ENCODE assay signal across 8 mouse cellular contexts in the genomic region with DNA sequence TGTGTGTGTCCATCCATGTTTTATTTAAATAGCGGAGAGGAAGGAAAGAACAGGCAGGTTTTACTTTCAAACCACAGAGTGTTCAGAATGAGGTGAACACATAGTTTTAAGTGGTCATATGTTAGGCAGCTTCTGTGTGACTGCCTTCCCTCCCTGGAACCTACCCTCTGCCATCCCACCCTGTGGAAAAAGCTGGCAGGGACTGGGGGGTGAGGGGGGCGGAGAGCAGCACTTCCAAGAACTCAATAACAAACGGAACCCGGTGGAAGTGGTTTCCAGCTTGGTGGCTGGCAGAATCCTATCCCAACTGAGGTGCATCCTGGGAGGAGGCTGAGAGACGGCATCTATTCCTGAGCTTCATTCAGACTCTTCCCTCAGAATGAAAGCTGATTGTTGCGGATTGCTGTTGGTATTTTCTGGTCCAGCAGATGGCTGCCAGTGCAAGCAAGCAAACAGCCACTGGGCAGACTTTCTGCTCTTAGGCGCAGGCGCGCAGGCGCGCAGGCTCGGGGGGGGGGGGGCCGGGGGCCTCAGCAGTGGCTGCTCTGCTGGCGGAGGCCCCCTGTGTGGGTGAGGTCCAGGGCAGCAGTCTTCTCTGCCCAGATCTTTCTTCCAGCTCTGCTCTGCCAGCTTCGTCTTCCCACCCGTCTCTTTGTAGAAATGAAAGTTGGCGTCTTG. TPM values are rescaled to one million over a fixed set of nuclear protein-coding genes. Genes with fewer than 3 reads are reported as not detected.
DNase-seq lines count a peak whose midpoint lies in the region; ATAC-seq and TF ChIP-seq lines count a peak whose summit lies in the region.

No protein-coding gene starts in this region.

- no peak for TF ChIP-seq CTCF in G1E (IDR thresholded peaks at IDR 0.05; ENCODE audit: low read depth, low read length)
- peak; percentile 51 for TF ChIP-seq CTCF in left cerebral cortex, adult 2 months (IDR thresholded peaks at IDR 0.05)

- intact Hi-C loops in left cerebral cortex, adult 2 months (cut with DNase I): loop anchor here (2.0 to 5.0 kb wide), 2 partner anchors 76 to 106 kb away; partner anchors contain the start of gene Adprh

- WGBS in forebrain, embryonic 12.5 days: 26% methylated on average over 12 of the region's 17 CpGs
- 18% methylated on average over 11 of the region's 17 CpGs for WGBS in macrophage (ENCODE audit: missing documents)

- H3K27me3 ChIP-seq in G1E (ENCODE audit: insufficient read depth, low read length): no peaks in the 10 kb centered on the region
- H3K27me3 ChIP-seq in forebrain, embryonic 12.5 days: no peaks in the 10 kb centered on the region; the same call in 1 of the 2 replicates

- no peak for DNase-seq in G1E (ENCODE audit: low spot score)
- DNase-seq in brain, embryonic 18.5 days (ENCODE audit: low read depth, low spot score): peak; percentile 43
- DNase-seq in induced T-regulatory cell, adult 2 months (ENCODE audit: low read depth): peak; percentile 72
- DNase-seq in left cerebral cortex, adult 2 months (ENCODE audit: extremely low spot score in 1 of 2, low spot score in 2 of 2): peak; percentile 30 to 43
- DNase-seq in right cerebral cortex, postnatal 10 days (ENCODE audit: low spot score in 2 of 2): peak; percentile 68 to 77

- no peaks in the 10 kb centered on the region for H3K9me3 ChIP-seq in G1E (replicated peaks)
- no peaks in the 10 kb centered on the region for H3K9me3 ChIP-seq in forebrain, embryonic 12.5 days

- peak overlapping the region; percentile 42 for H3K27ac ChIP-seq in forebrain, embryonic 12.5 days
- peak overlapping the region; percentile 87 for H3K27ac ChIP-seq in left cerebral cortex, adult 2 months
- peak overlapping the region; percentile 48 for H3K27ac ChIP-seq in macrophage

- no peaks in the 10 kb centered on the region for H3K79me2 ChIP-seq in macrophage (ENCODE audit: inconsistent target)

- peak overlapping the region; percentile 33; the same call in 1 of the 2 replicates for H3K9ac ChIP-seq in forebrain, embryonic 12.5 days

- no peak for ATAC-seq in G1E (ENCODE audit: extremely low read depth, insufficient number of reproducible peaks, low FRiP score, poor library complexity, severe bottlenecking)
- peak; percentile 93 for ATAC-seq in forebrain, embryonic 12.5 days (ENCODE audit: low FRiP score)
- ATAC-seq in megakaryocyte-erythroid progenitor cell, adult 5-6 weeks (replicated peaks; ENCODE audit: low FRiP score, low TSS enrichment, poor library complexity, severe bottlenecking): no peak

- H3K4me1 ChIP-seq in G1E (ENCODE audit: insufficient read depth, low read depth, low read length): peaks cover 79% of the 10 kb centered on the region
- H3K4me1 ChIP-seq in forebrain, embryonic 12.5 days: peaks cover 10% of the 10 kb centered on the region

- H3K4me2 ChIP-seq in forebrain, embryonic 12.5 days: peak overlapping the region; percentile 45

- H3K4me3 ChIP-seq in G1E (ENCODE audit: low read depth, low read length): peak overlapping the region; percentile 50; the same call in 1 of the 2 replicates
- H3K4me3 ChIP-seq in forebrain, embryonic 12.5 days (replicated peaks): peak overlapping the region; percentile 25
- peak overlapping the region; percentile 48 for H3K4me3 ChIP-seq in left cerebral cortex, adult 2 months
- H3K4me3 ChIP-seq in macrophage (ENCODE audit: inconsistent target): peak overlapping the region; percentile 38

- H3K36me3 ChIP-seq in G1E (replicated peaks) (peaks cover 31% of the 10 kb centered on the region), macrophage (ENCODE audit: inconsistent target) (no peaks in the 10 kb centered on the region)
- H3K36me3 ChIP-seq in forebrain, embryonic 12.5 days (replicated peaks): no peaks in the 10 kb centered on the region

RNA-seq across cellular contexts. Expression of gene Popdc2, which starts 14.3 kb away (rescaled TPM):
- 22.7 and 25.7 TPM in 2 replicates for total RNA-seq in G1E (2014; fragmentation: Nextera tagmentation)
- total RNA-seq in G1E (2017): 2.8 and 4.3 TPM in 2 replicates
- polyA plus RNA-seq in G1E (2012): 5.0 and 5.4 TPM in 2 replicates
- 0.49 and 0.50 TPM in 2 replicates for polyA plus RNA-seq in forebrain, embryonic 12.5 days (2016; fragmentation: Nextera tagmentation; extraction: Ambion mirVana)
- 1 to 10 TPM in 1 of 2 experiments, under 1 TPM in 1; 0.51 to 1.5 TPM for total RNA-seq in left cerebral cortex, adult 2 months (2021)
- total RNA-seq in macrophage (2018; cell fraction: chromatin; rRNA removed): 1 to 10 TPM in 6 of 26 experiments, under 1 TPM in 13, not detected in 7; 0.44 to 1.9 (median 0.72) TPM
- total RNA-seq in macrophage (2018; cell fraction: cytosol; rRNA removed): under 1 TPM in 12 of 26 experiments, not detected in 14; 0.06 to 0.33 (median 0.10) TPM
- total RNA-seq in macrophage (2018; cell fraction: nucleus; rRNA removed): 1 to 10 TPM in 3 of 26 experiments, under 1 TPM in 22, not detected in 1; 0.24 to 2.2 (median 0.48) TPM
- not detected in 3 replicates for polyA plus RNA-seq in macrophage (2018)
- total RNA-seq in megakaryocyte-erythroid progenitor cell, adult 5-6 weeks (2014; fragmentation: Nextera tagmentation): 10.0 and 10.1 TPM in 2 replicates
- 3.1 TPM in 1 of 2 replicates, not detected in the other for total RNA-seq in megakaryocyte-erythroid progenitor cell, adult 5-6 weeks (2017)

RNA-seq across cellular contexts. Expression of gene Gm21987, which starts 29.5 kb away (rescaled TPM):
- total RNA-seq in G1E (2014; fragmentation: Nextera tagmentation) (4.7 TPM in 1 of 2 replicates, not detected in the other), G1E (2017) (not detected in 2 replicates)
- polyA plus RNA-seq in G1E (2012) (1,146 and 1,190 TPM in 2 replicates), macrophage (2018) (not detected in 3 replicates)
- not detected in 2 replicates for polyA plus RNA-seq in forebrain, embryonic 12.5 days (2016; fragmentation: Nextera tagmentation; extraction: Ambion mirVana)
- total RNA-seq in left cerebral cortex, adult 2 months (2021): not detected
- total RNA-seq in macrophage (2018; cell fraction: chromatin; rRNA removed): not detected
- total RNA-seq in macrophage (2018; cell fraction: cytosol; rRNA removed): not detected
- not detected for total RNA-seq in macrophage (2018; cell fraction: nucleus; rRNA removed)
- total RNA-seq in megakaryocyte-erythroid progenitor cell, adult 5-6 weeks (2014; fragmentation: Nextera tagmentation): not detected in 2 replicates
- not detected in 2 replicates for total RNA-seq in megakaryocyte-erythroid progenitor cell, adult 5-6 weeks (2017)

RNA-seq across cellular contexts. Expression of gene Cox17, which starts 29.5 kb away (rescaled TPM):
- total RNA-seq in G1E (2014; fragmentation: Nextera tagmentation) (210 and 232 TPM in 2 replicates), G1E (2017) (836 and 871 TPM in 2 replicates)
- polyA plus RNA-seq in G1E (2012) (163 and 234 TPM in 2 replicates), macrophage (2018) (147 to 264 TPM (median 175 TPM) in 3 replicates)
- polyA plus RNA-seq in forebrain, embryonic 12.5 days (2016; fragmentation: Nextera tagmentation; extraction: Ambion mirVana): 141 and 144 TPM in 2 replicates
- 100 to 1,000 TPM; 131 to 133 TPM for total RNA-seq in left cerebral cortex, adult 2 months (2021)
- 100 to 1,000 TPM in 10 of 26 experiments, 10 to 100 TPM in 16; 30.5 to 213 (median 89.8) TPM for total RNA-seq in macrophage (2018; cell fraction: chromatin; rRNA removed)
- total RNA-seq in macrophage (2018; cell fraction: cytosol; rRNA removed): 100 to 1,000 TPM; 194 to 399 (median 298) TPM
- 100 to 1,000 TPM in 16 of 26 experiments, 10 to 100 TPM in 10; 40.6 to 259 (median 110) TPM for total RNA-seq in macrophage (2018; cell fraction: nucleus; rRNA removed)
- total RNA-seq in megakaryocyte-erythroid progenitor cell, adult 5-6 weeks (2014; fragmentation: Nextera tagmentation): 228 and 369 TPM in 2 replicates
- 465 and 506 TPM in 2 replicates for total RNA-seq in megakaryocyte-erythroid progenitor cell, adult 5-6 weeks (2017)

RNA-seq across cellular contexts. Expression of gene Maats1, which starts 34.4 kb away (rescaled TPM):
- total RNA-seq in G1E (2014; fragmentation: Nextera tagmentation) (not detected in 2 replicates), G1E (2017) (0.11 TPM in 1 of 2 replicates, not detected in the other)
- polyA plus RNA-seq in G1E (2012) (not detected in 2 replicates), macrophage (2018) (not detected in 3 replicates)
- 0.56 and 0.60 TPM in 2 replicates for polyA plus RNA-seq in forebrain, embryonic 12.5 days (2016; fragmentation: Nextera tagmentation; extraction: Ambion mirVana)
- total RNA-seq in left cerebral cortex, adult 2 months (2021): 1 to 10 TPM; 1.2 to 1.6 TPM
- under 1 TPM in 4 of 26 experiments, not detected in 22; 0.25 to 0.46 (median 0.30) TPM for total RNA-seq in macrophage (2018; cell fraction: chromatin; rRNA removed)
- under 1 TPM in 3 of 26 experiments, not detected in 23; 0.04 to 0.06 (median 0.04) TPM for total RNA-seq in macrophage (2018; cell fraction: cytosol; rRNA removed)
- total RNA-seq in macrophage (2018; cell fraction: nucleus; rRNA removed): under 1 TPM in 2 of 26 experiments, not detected in 24; 0.37 to 0.39 TPM
- not detected in 2 replicates for total RNA-seq in megakaryocyte-erythroid progenitor cell, adult 5-6 weeks (2014; fragmentation: Nextera tagmentation)
- 0.04 and 0.66 TPM in 2 replicates for total RNA-seq in megakaryocyte-erythroid progenitor cell, adult 5-6 weeks (2017)

RNA-seq across cellular contexts. Expression of gene Pla1a, which starts 56.6 kb away (rescaled TPM):
- total RNA-seq in G1E (2014; fragmentation: Nextera tagmentation) (1.7 TPM in 1 of 2 replicates, not detected in the other), G1E (2017) (0.16 TPM in 1 of 2 replicates, not detected in the other)
- polyA plus RNA-seq in G1E (2012) (not detected in 2 replicates), macrophage (2018) (not detected in 3 replicates)
- polyA plus RNA-seq in forebrain, embryonic 12.5 days (2016; fragmentation: Nextera tagmentation; extraction: Ambion mirVana): 0.15 and 0.73 TPM in 2 replicates
- 1 to 10 TPM; 1.5 to 2.5 TPM for total RNA-seq in left cerebral cortex, adult 2 months (2021)
- 10 to 100 TPM in 1 of 26 experiments, 1 to 10 TPM in 4, under 1 TPM in 2, not detected in 19; 0.56 to 19.4 (median 1.3) TPM for total RNA-seq in macrophage (2018; cell fraction: chromatin; rRNA removed)
- 1 to 10 TPM in 5 of 26 experiments, under 1 TPM in 12, not detected in 9; 0.14 to 1.8 (median 0.55) TPM for total RNA-seq in macrophage (2018; cell fraction: cytosol; rRNA removed)
- total RNA-seq in macrophage (2018; cell fraction: nucleus; rRNA removed): 1 to 10 TPM in 6 of 26 experiments, under 1 TPM in 11, not detected in 9; 0.30 to 9.4 (median 0.69) TPM
- total RNA-seq in megakaryocyte-erythroid progenitor cell, adult 5-6 weeks (2014; fragmentation: Nextera tagmentation): not detected in 2 replicates
- not detected in 2 replicates for total RNA-seq in megakaryocyte-erythroid progenitor cell, adult 5-6 weeks (2017)
